ENCODE assay signal across 8 mouse cellular contexts in the genomic region with DNA sequence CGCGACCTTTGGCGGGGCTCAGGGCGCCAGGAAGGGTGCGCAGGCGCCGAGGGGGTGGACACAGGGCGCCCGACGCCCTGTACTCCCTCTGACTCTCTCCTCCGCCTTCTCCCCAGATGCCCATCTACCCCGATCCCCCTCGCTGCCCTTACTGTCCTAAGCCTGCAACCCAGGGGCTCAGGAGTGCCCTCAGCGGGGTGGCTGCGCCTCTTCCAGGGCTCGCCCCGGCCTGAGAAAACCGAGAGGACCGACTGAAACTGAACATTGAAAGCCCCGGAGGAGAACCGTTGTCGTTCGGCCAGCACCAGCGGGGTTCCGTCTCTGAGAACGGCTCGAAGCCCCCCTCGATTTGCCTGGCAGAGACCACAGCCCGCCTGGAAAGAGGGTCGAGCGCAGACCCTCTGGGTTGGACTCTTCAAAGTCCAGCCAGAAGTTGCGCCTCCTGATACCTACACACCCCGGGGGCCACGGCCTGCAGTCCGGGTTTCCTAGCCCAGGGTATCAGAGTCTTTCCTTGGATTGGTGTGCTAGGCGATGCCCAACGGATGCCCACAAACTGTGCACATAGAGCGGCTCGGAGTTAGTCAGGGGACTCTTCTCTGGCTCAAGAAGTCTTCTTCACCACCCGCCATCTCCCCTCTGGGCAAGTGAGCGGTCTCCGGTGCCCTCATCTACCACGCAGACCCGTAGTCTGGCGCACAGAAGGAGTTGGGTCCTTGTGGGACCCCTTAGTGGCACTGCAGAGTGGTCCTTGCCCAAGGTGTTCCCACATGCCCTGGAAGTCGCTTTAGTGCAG. TPM values are rescaled to one million over a fixed set of nuclear protein-coding genes. Genes with fewer than 3 reads are reported as not detected.
A peak's percentile ranks its signal among the peaks of the same experiment; 100 is the strongest.
DNase-seq lines count a peak whose midpoint lies in the region; ATAC-seq and TF ChIP-seq lines count a peak whose summit lies in the region.

No protein-coding gene starts in this region.

- H3K9ac ChIP-seq in limb, embryonic 13.5 days, result peak overlapping the region; percentile 65

- peaks cover 31% of the 10 kb centered on the region for H3K27me3 ChIP-seq in thymus, adult 2 months (ENCODE audit: control insufficient read depth, insufficient read depth, low read length)
- H3K27me3 ChIP-seq in limb, embryonic 13.5 days, result peaks cover 66% of the 10 kb centered on the region
- H3K27me3 ChIP-seq in small intestine, adult 2 months (ENCODE audit: control insufficient read depth, insufficient read depth, low read length), result peaks cover 39% of the 10 kb centered on the region

- no peak for TF ChIP-seq CTCF in thymus, adult 2 months (IDR thresholded peaks at IDR 0.05; ENCODE audit: borderline replicate concordance, control insufficient read depth, extremely low read depth, insufficient read depth, low read length, poor library complexity)
- no peak for TF ChIP-seq CTCF in small intestine, adult 2 months (IDR thresholded peaks at IDR 0.05; ENCODE audit: extremely low read depth, insufficient read length, insufficient replicate concordance, low read depth, low read length)

- H3K4me2 ChIP-seq in limb, embryonic 13.5 days (replicated peaks), result peak overlapping the region; percentile 93

- peak; percentile 45 for DNase-seq in cerebellum, adult 8-10 months
- no peak for DNase-seq in cerebellum, adult 11 months
- DNase-seq in thymus, adult 2 months, result peak; percentile 10
- no peak for DNase-seq in thymus, adult 18-20 months
- DNase-seq in spleen, postnatal 14 days (ENCODE audit: low spot score in 2 of 2), result no peak
- DNase-seq in layer of hippocampus, adult 9-10 months (ENCODE audit: low spot score), result no peak

- H3K4me3 ChIP-seq in thymus, adult 2 months (ENCODE audit: control insufficient read depth, insufficient read depth, low read length), result no peak overlapping the region
- H3K4me3 ChIP-seq in limb, embryonic 13.5 days, result peak overlapping the region; percentile 76
- peak overlapping the region; percentile 55 for H3K4me3 ChIP-seq in small intestine, adult 2 months (ENCODE audit: low read depth, low read length)

- no peaks in the 10 kb centered on the region for H3K9me3 ChIP-seq in limb, embryonic 13.5 days

- peaks cover 16% of the 10 kb centered on the region for H3K4me1 ChIP-seq in thymus, adult 2 months (replicated peaks; ENCODE audit: control insufficient read depth, insufficient read depth, low read length)
- H3K4me1 ChIP-seq in limb, embryonic 13.5 days, result peaks cover 36% of the 10 kb centered on the region
- peaks cover 21% of the 10 kb centered on the region for H3K4me1 ChIP-seq in small intestine, adult 2 months (ENCODE audit: control insufficient read depth, insufficient read depth, insufficient read length, low read length)

- no peak for ATAC-seq in limb, embryonic 13.5 days (ENCODE audit: low FRiP score, low read depth)

- TF ChIP-seq POLR2A in thymus, adult 2 months (IDR thresholded peaks at IDR 0.05; ENCODE audit: control insufficient read depth, extremely low read depth, insufficient read depth, low read length, poor library complexity), result no peak
- TF ChIP-seq POLR2A in small intestine, adult 2 months (IDR thresholded peaks at IDR 0.05; ENCODE audit: low read depth, low read length), result no peak

- no peaks in the 10 kb centered on the region for H3K36me3 ChIP-seq in thymus, adult 2 months (ENCODE audit: control insufficient read depth, insufficient read depth, low read length)
- H3K36me3 ChIP-seq in limb, embryonic 13.5 days, result no peaks in the 10 kb centered on the region; the same call in 1 of the 2 replicates
- H3K36me3 ChIP-seq in small intestine, adult 2 months (ENCODE audit: control insufficient read depth, insufficient read depth, low read length), result no peaks in the 10 kb centered on the region

- 5% methylated on average over 46 of the region's 46 CpGs for WGBS in thymus, adult 2 months
- 1% methylated on average over 45 of the region's 46 CpGs for WGBS in limb, embryonic 13.5 days
- 3% methylated on average over 46 of the region's 46 CpGs for WGBS in small intestine, adult 2 months

- H3K27ac ChIP-seq in thymus, adult 2 months (ENCODE audit: control insufficient read depth, insufficient read depth, low read length), result no peak overlapping the region
- no peak overlapping the region for H3K27ac ChIP-seq in limb, embryonic 13.5 days
- H3K27ac ChIP-seq in small intestine, adult 2 months (ENCODE audit: insufficient read depth, low read depth, low read length), result no peak overlapping the region

RNA-seq across cellular contexts. Expression of gene Trp73, which starts 0.4 kb away (rescaled TPM):
- 1.0 and 1.4 TPM in 2 replicates for polyA plus RNA-seq in thymus, adult 2 months (2012; rRNA removed)
- 1.6 and 1.7 TPM in 2 replicates for polyA plus RNA-seq in limb, embryonic 13.5 days (2015; fragmentation: Nextera tagmentation; extraction: Ambion mirVana)
- 0.14 and 0.58 TPM in 2 replicates for polyA plus RNA-seq in small intestine, adult 2 months (2012; rRNA removed)

RNA-seq across cellular contexts. Expression of gene Wrap73, which starts 1.8 kb away (rescaled TPM):
- 64.7 and 69.3 TPM in 2 replicates for polyA plus RNA-seq in thymus, adult 2 months (2012; rRNA removed)
- polyA plus RNA-seq in limb, embryonic 13.5 days (2015; fragmentation: Nextera tagmentation; extraction: Ambion mirVana), result 47.8 and 48.4 TPM in 2 replicates
- 10.9 and 16.9 TPM in 2 replicates for polyA plus RNA-seq in small intestine, adult 2 months (2012; rRNA removed)

RNA-seq across cellular contexts. Expression of gene Tprgl, which starts 20.1 kb away (rescaled TPM):
- polyA plus RNA-seq in thymus, adult 2 months (2012; rRNA removed), result 227 and 244 TPM in 2 replicates
- 117 and 118 TPM in 2 replicates for polyA plus RNA-seq in limb, embryonic 13.5 days (2015; fragmentation: Nextera tagmentation; extraction: Ambion mirVana)
- polyA plus RNA-seq in small intestine, adult 2 months (2012; rRNA removed), result 74.5 and 129 TPM in 2 replicates

RNA-seq across cellular contexts. Expression of gene Megf6, which starts 30.1 kb away (rescaled TPM):
- 11.0 and 19.0 TPM in 2 replicates for polyA plus RNA-seq in thymus, adult 2 months (2012; rRNA removed)
- polyA plus RNA-seq in limb, embryonic 13.5 days (2015; fragmentation: Nextera tagmentation; extraction: Ambion mirVana), result 61.7 and 70.0 TPM in 2 replicates
- 1.7 and 3.5 TPM in 2 replicates for polyA plus RNA-seq in small intestine, adult 2 months (2012; rRNA removed)

Comparison
In these comparisons a context has a peak if more than half of its experiments do, and no peak if none do; other contexts are left out.
1. DNase-seq: peak in cerebellum, adult 8-10 months (single experiment) and thymus, adult 2 months (single experiment); none in cerebellum, adult 11 months (single experiment), thymus, adult 18-20 months (0 of 2), spleen, postnatal 14 days (0 of 2) and layer of hippocampus, adult 9-10 months (single experiment).